Mouse (Mus musculus) kidney, adult 2 months (tissue): ENCODE data around the gene Gm15517.

Source experiments
- CTCF ChIP-seq: fragments of 200-500 bp; conservative IDR thresholded peaks from 2 replicates; pipeline ENCODE4 v1.5.1; 2011; ENCODE audit warnings: low read depth, mild to moderate bottlenecking, control low read depth, low read length, moderate library complexity, mixed read lengths; ENCODE audit not compliant: insufficient read depth, insufficient read length
- POLR2A ChIP-seq: fragments of 200-500 bp; IDR thresholded peaks from one replicate; pipeline ENCODE4 v1.6.1; 2011; ENCODE audit warnings: low read depth, low read length, control low read depth

DNA sequence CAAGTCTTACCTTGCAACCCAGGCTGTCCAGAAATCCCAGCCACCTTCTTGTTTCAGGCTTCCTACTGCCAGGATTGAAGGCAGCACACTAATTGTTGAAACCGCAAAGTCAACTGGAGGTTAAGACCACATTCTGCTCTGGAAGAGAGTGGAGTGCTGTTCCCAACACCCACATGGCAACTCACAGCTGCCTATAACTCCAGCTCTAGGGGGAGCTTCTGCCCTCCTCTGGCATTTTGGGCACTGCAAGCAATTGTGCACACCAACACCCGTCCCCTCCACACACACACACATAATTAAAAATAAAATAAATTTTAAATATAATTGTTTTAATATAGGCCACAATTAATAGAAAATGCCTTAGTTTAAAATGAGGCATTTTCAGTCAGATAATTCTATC is 20.1 kb upstream of the Gm15517 start:
- TF ChIP-seq POLR2A (no peak), CTCF (peak; percentile 44; the same call in 1 of the 2 replicates)
